Mouse (Mus musculus): ENCODE results near the gene Akap5. TPM values are rescaled to one million over a fixed set of nuclear protein-coding genes. Genes with fewer than 3 reads are reported as not detected.

Gene Akap5
- polyA plus RNA-seq, 1 experiment from 2014 or later: 12.3 TPM

- Histone ChIP-seq H3K4me3 (ENCODE audit: low read length) (no peak overlapping the region), H3K4me1 (ENCODE audit: control insufficient read depth, insufficient read depth, low read depth, low read length) (peaks cover 3% of the 10 kb centered on the region), H3K27me3 (replicated peaks; ENCODE audit: control insufficient read depth, insufficient read depth, low read length) (no peaks in the 10 kb centered on the region), H3K27ac (ENCODE audit: low read depth, low read length) (no peak overlapping the region), H3K4me2 (ENCODE audit: low read length) (no peak overlapping the region), H3K36me3 (ENCODE audit: control insufficient read depth, insufficient read depth, low read length) (no peaks in the 10 kb centered on the region), H3K9ac (ENCODE audit: low read depth, low read length) (no peak overlapping the region), H3K9me3 (ENCODE audit: control insufficient read depth, low read length) (no peaks in the 10 kb centered on the region)
- ATAC-seq: no peak
- 87% methylated on average over 6 of the region's 6 CpGs for WGBS
Observed at GRCm38 (mm10) chr12:76377059-76377458, 52.4 kb downstream of the Akap5 start.

DNA sequence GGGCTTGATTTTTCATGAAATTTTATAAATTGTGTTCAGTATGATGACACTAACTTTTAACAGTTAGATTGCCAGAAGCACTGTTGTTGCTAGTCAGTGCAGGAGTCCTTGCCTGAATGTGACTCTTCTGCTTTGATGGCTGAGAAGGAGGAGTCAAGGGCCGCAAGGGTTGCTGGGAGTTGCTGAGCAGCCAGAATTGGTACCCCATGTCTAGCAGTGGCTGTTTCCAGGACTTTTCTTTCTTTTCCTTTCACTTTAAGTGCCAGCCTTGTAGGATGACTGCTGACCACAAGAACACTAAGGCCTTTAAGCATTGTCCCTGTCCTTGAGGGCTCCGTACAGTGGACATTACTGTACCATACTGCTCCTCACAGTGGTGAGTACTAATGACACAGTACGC, 53.0 kb downstream of the Akap5 start:
- Histone ChIP-seq H3K4me1 (ENCODE audit: control insufficient read depth, insufficient read depth, low read depth, low read length) (no peaks in the 10 kb centered on the region), H3K36me3 (ENCODE audit: control insufficient read depth, insufficient read depth, low read length) (no peaks in the 10 kb centered on the region), H3K9me3 (ENCODE audit: control insufficient read depth, low read length) (no peaks in the 10 kb centered on the region), H3K27me3 (replicated peaks; ENCODE audit: control insufficient read depth, insufficient read depth, low read length) (no peaks in the 10 kb centered on the region), H3K4me2 (ENCODE audit: low read length) (no peak overlapping the region), H3K9ac (ENCODE audit: low read depth, low read length) (no peak overlapping the region), H3K27ac (ENCODE audit: low read depth, low read length) (no peak overlapping the region), H3K4me3 (ENCODE audit: low read length) (no peak overlapping the region)
- 91% methylated on average over 3 of the region's 3 CpGs for WGBS
- ATAC-seq: no peak

DNA sequence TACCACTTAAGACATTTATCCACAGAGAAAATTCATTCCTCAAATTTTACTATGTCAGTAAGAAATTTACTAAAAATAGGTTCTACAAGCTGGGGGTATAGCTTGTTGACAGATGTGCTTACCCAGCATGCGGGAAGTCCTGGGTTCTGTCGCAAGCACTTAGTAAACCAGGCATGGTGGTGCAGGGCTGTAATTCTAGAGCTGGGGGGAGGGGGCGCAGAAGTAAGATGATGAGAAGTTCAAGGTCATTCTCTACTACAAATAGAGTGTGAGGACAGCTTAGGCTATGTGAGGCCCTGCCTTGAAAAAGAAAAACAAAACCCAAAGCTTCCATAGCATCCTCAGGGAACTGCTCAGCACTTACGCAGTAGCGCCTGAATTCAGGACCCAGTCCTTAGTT, 53.9 kb downstream of the Akap5 start:
- Histone ChIP-seq H3K4me3 (ENCODE audit: low read length) (no peak overlapping the region), H3K27ac (ENCODE audit: low read depth, low read length) (no peak overlapping the region), H3K9ac (ENCODE audit: low read depth, low read length) (no peak overlapping the region), H3K36me3 (ENCODE audit: control insufficient read depth, insufficient read depth, low read length) (no peaks in the 10 kb centered on the region), H3K4me2 (ENCODE audit: low read length) (no peak overlapping the region), H3K9me3 (ENCODE audit: control insufficient read depth, low read length) (no peaks in the 10 kb centered on the region), H3K4me1 (ENCODE audit: control insufficient read depth, insufficient read depth, low read depth, low read length) (no peaks in the 10 kb centered on the region), H3K27me3 (replicated peaks; ENCODE audit: control insufficient read depth, insufficient read depth, low read length) (no peaks in the 10 kb centered on the region)
- 93% methylated on average over 5 of the region's 5 CpGs for WGBS
- no peak for ATAC-seq

GRCm38 (mm10) chr12:76380151-76380550, 55.5 kb downstream of the Akap5 start:
- no peak overlapping the region for H3K27ac ChIP-seq (ENCODE audit: low read depth, low read length)
- no peak overlapping the region for H3K4me2 ChIP-seq (ENCODE audit: low read length)
- H3K4me3 ChIP-seq (ENCODE audit: low read length): no peak overlapping the region
- no peak overlapping the region for H3K9ac ChIP-seq (ENCODE audit: low read depth, low read length)
- no peaks in the 10 kb centered on the region for H3K9me3 ChIP-seq (ENCODE audit: control insufficient read depth, low read length)
- 88% methylated on average over 7 of the region's 7 CpGs for WGBS
- H3K4me1 ChIP-seq (ENCODE audit: control insufficient read depth, insufficient read depth, low read depth, low read length): no peaks in the 10 kb centered on the region
- no peaks in the 10 kb centered on the region for H3K36me3 ChIP-seq (ENCODE audit: control insufficient read depth, insufficient read depth, low read length)
- no peaks in the 10 kb centered on the region for H3K27me3 ChIP-seq (replicated peaks; ENCODE audit: control insufficient read depth, insufficient read depth, low read length)
- no peak for ATAC-seq

Other genes starting within 250 kb of the Akap5 start
- gene Esr2, start 147.6 kb upstream of the Akap5 start, polyA plus RNA-seq (2015; fragmentation: Nextera tagmentation; extraction: Ambion mirVana): 0.30 and 0.34 TPM in 2 replicates
- gene Tex21, start 78.1 kb upstream of the Akap5 start, polyA plus RNA-seq (2015; fragmentation: Nextera tagmentation; extraction: Ambion mirVana): not detected in 2 replicates
- 37.8 and 38.9 TPM in 2 replicates for gene Mthfd1, start 69.6 kb upstream of the Akap5 start, polyA plus RNA-seq (2015; fragmentation: Nextera tagmentation; extraction: Ambion mirVana)
- 12.6 and 13.3 TPM in 2 replicates for gene Zbtb25, start 44.7 kb downstream of the Akap5 start, polyA plus RNA-seq (2015; fragmentation: Nextera tagmentation; extraction: Ambion mirVana)
- 3.2 and 3.5 TPM in 2 replicates for gene Zbtb1, start 45.4 kb downstream of the Akap5 start, polyA plus RNA-seq (2015; fragmentation: Nextera tagmentation; extraction: Ambion mirVana)
- gene Hspa2, start 79.3 kb downstream of the Akap5 start, polyA plus RNA-seq (2015; fragmentation: Nextera tagmentation; extraction: Ambion mirVana): 9.5 and 10.2 TPM in 2 replicates
- 1.3 and 2.1 TPM in 2 replicates for gene Ppp1r36, start 92.6 kb downstream of the Akap5 start, polyA plus RNA-seq (2015; fragmentation: Nextera tagmentation; extraction: Ambion mirVana)
- gene Plekhg3, start 206.0 kb downstream of the Akap5 start, polyA plus RNA-seq (2015; fragmentation: Nextera tagmentation; extraction: Ambion mirVana): 1.7 TPM in 2 replicates

All from hindbrain, embryonic 16.5 days (tissue).